Mouse (Mus musculus): ENCODE data around the gene Gm38119. TPM values are rescaled to one million over a fixed set of nuclear protein-coding genes. Genes with fewer than 3 reads are reported as not detected.
A peak's percentile ranks its signal among the peaks of the same experiment; 100 is the strongest.
"Not testable (repeated sequence)": the region's sequence is repeated elsewhere in the genome, so short reads cannot be mapped to it uniquely, and the experiment has no call there.

The Gm38119 gene
- polyA plus RNA-seq, 1 experiment = 0.34 TPM

DNA sequence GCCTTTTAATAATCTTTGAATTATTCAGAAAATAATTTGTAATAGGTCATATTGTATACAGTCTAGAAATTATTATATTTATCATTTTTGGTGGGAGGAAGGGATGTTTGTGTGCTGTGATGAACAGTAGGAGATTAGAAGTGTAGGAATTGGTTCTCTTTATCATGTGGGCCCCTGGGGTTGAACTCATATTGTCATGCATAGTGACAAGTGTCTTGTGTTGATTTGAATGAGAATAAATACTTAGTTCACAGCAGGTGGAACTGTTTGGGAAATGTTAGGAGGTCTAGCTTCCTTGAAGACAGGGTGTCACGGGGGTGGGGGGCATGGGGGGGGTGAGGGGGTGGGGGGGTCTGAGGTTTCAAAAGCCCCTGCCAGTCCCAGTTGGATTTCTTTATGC, 44.3 kb downstream of the Gm38119 start:
- 25% methylated on average over 1 of the region's 1 CpGs for WGBS
- no peak for TF ChIP-seq POLR2A (IDR thresholded peaks at IDR 0.05; ENCODE audit: borderline replicate concordance, extremely low read depth, low read depth, low read length)
- no peak for TF ChIP-seq CTCF (IDR thresholded peaks at IDR 0.05; ENCODE audit: insufficient read depth, low read length)

DNA sequence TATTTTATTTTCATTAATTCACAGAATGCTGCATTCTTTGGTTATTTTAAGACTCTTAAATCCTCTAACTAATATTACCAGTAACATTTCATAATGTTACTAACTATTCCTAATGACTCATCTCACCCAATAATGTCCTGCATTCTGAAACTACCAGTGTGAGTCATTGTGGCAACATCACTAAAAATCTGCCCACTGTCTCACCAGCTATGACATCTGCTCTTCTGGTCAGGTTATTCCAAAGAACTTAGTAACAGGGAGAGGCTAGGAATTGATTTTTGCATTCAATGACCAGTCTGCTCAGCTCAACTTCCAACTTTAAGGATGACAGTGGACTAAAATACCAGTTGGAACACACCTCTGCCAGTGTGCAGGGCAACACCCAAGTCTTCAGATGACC, 47.2 kb downstream of the Gm38119 start:
- DNase-seq = no peak
- no peak overlapping the region for H3K4me3 ChIP-seq (replicated peaks; ENCODE audit: extremely low read depth, low read depth, low read length)
- no peaks in the 10 kb centered on the region for H3K4me1 ChIP-seq (ENCODE audit: control insufficient read depth, insufficient read depth, low read length)
- TF ChIP-seq CTCF (IDR thresholded peaks at IDR 0.05; ENCODE audit: insufficient read depth, low read length) = no peak

More for the DNA sequence above, 44.3 kb downstream of the Gm38119 start:
- H3K4me3 ChIP-seq (replicated peaks; ENCODE audit: extremely low read depth, low read depth, low read length) = no peak overlapping the region
- no peak for DNase-seq
- no peaks in the 10 kb centered on the region for H3K4me1 ChIP-seq (ENCODE audit: control insufficient read depth, insufficient read depth, low read length)

DNA sequence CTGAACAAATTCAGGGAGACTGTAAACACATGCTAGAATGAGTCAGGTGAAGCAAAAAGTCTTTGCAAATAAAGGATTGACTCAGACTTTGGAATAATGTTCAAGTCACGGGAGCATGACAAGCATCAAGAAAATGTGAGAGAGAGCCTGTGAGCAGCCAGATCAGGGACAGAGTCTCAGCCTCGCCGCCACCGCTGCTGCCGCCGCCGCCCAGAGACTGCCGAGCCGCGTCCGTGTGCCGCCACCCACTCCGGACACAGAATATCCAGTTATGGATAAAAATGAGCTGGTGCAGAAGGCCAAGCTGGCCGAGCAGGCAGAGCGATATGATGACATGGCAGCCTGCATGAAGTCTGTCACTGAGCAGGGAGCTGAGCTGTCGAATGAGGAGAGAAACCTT, 49.7 kb downstream of the Gm38119 start:
- 57% methylated on average over 16 of the region's 16 CpGs for WGBS

More for the DNA sequence above, 49.7 kb downstream of the Gm38119 start:
- H3K4me1 ChIP-seq (ENCODE audit: control insufficient read depth, insufficient read depth, low read length); H3K4me3 ChIP-seq (replicated peaks; ENCODE audit: extremely low read depth, low read depth, low read length): not testable (repeated sequence)
- DNase-seq = peak; percentile 6

Other genes starting within 250 kb of the Gm38119 start
- not detected in 2 replicates for gene Sprr4, start 238.6 kb downstream of the Gm38119 start, polyA plus RNA-seq (2012; rRNA removed)
- gene 2310046K23Rik, start 204.6 kb downstream of the Gm38119 start, polyA plus RNA-seq (2012; rRNA removed) = 2.3 TPM in 1 of 2 replicates, not detected in the other
- 0.16 and 0.24 TPM in 2 replicates for gene Ivl, start 165.4 kb downstream of the Gm38119 start, polyA plus RNA-seq (2012; rRNA removed)
- 0.92 TPM in 1 of 2 replicates, not detected in the other for gene Smcp, start 150.1 kb downstream of the Gm38119 start, polyA plus RNA-seq (2012; rRNA removed)
- gene 2210017I01Rik, start 131.6 kb downstream of the Gm38119 start, polyA plus RNA-seq (2012; rRNA removed) = 1.3 TPM in 1 of 2 replicates, not detected in the other
- gene Lce6a, start 117.4 kb downstream of the Gm38119 start, polyA plus RNA-seq (2012; rRNA removed) = not detected in 2 replicates
- 47.3 TPM in 1 of 2 replicates, not detected in the other for gene Lce1a1, start 90.8 kb downstream of the Gm38119 start, polyA plus RNA-seq (2012; rRNA removed)
- gene Lce1b, start 82.2 kb downstream of the Gm38119 start, polyA plus RNA-seq (2012; rRNA removed) = 67.0 TPM in 1 of 2 replicates, not detected in the other
- gene Lce1a2, start 68.8 kb downstream of the Gm38119 start, polyA plus RNA-seq (2012; rRNA removed) = 74.9 TPM in 1 of 2 replicates, not detected in the other
- 0.18 and 55.3 TPM in 2 replicates for gene Lce1c, start 59.8 kb downstream of the Gm38119 start, polyA plus RNA-seq (2012; rRNA removed)
- 77.1 TPM in 1 of 2 replicates, not detected in the other for gene Lce1d, start 51.9 kb downstream of the Gm38119 start, polyA plus RNA-seq (2012; rRNA removed)
- 25.3 TPM in 1 of 2 replicates, not detected in the other for gene Lce1e, start 30.0 kb downstream of the Gm38119 start, polyA plus RNA-seq (2012; rRNA removed)
- 38.2 TPM in 1 of 2 replicates, not detected in the other for gene Lce1f, start 18.7 kb downstream of the Gm38119 start, polyA plus RNA-seq (2012; rRNA removed)
- gene Lce1g, start 13.2 kb upstream of the Gm38119 start, polyA plus RNA-seq (2012; rRNA removed) = 23.0 TPM in 1 of 2 replicates, not detected in the other
- 17.7 TPM in 1 of 2 replicates, not detected in the other for gene Lce1h, start 26.0 kb upstream of the Gm38119 start, polyA plus RNA-seq (2012; rRNA removed)
- gene Lce1i, start 39.8 kb upstream of the Gm38119 start, polyA plus RNA-seq (2012; rRNA removed) = 20.2 TPM in 1 of 2 replicates, not detected in the other
- gene Lce1j, start 51.4 kb upstream of the Gm38119 start, polyA plus RNA-seq (2012; rRNA removed) = 17.7 TPM in 1 of 2 replicates, not detected in the other
- gene Lce1k, start 68.8 kb upstream of the Gm38119 start, polyA plus RNA-seq (2012; rRNA removed) = 22.2 TPM in 1 of 2 replicates, not detected in the other
- gene Kprp, start 88.2 kb upstream of the Gm38119 start, polyA plus RNA-seq (2012; rRNA removed) = 22.9 TPM in 1 of 2 replicates, not detected in the other
- gene Lce1l, start 112.2 kb upstream of the Gm38119 start, polyA plus RNA-seq (2012; rRNA removed) = 20.4 TPM in 1 of 2 replicates, not detected in the other
- 4.0 TPM in 1 of 2 replicates, not detected in the other for gene 2310050C09Rik, start 131.1 kb upstream of the Gm38119 start, polyA plus RNA-seq (2012; rRNA removed)
- gene Lce3a, start 187.1 kb upstream of the Gm38119 start, polyA plus RNA-seq (2012; rRNA removed) = 285 TPM in 1 of 2 replicates, not detected in the other
- gene Lce3b, start 193.9 kb upstream of the Gm38119 start, polyA plus RNA-seq (2012; rRNA removed) = 311 TPM in 1 of 2 replicates, not detected in the other
- 361 TPM in 1 of 2 replicates, not detected in the other for gene Lce3c, start 205.4 kb upstream of the Gm38119 start, polyA plus RNA-seq (2012; rRNA removed)
- 64.5 TPM in 1 of 2 replicates, not detected in the other for gene Lce3d, start 218.3 kb upstream of the Gm38119 start, polyA plus RNA-seq (2012; rRNA removed)
- gene Lce3e, start 228.0 kb upstream of the Gm38119 start, polyA plus RNA-seq (2012; rRNA removed) = 169 TPM in 1 of 2 replicates, not detected in the other

Data from lung, adult 2 months (tissue).